Mouse (Mus musculus): Measurements from ENCODE around the gene Asnsd1.
"Not testable (repeated sequence)": the region's sequence is repeated elsewhere in the genome, so short reads cannot be mapped to it uniquely, and the experiment has no call there.

The Asnsd1 gene

GRCm38 (mm10) chr1:53352327-53353261, at the start of gene Asnsd1, which contains the start of the genes Asdurf and Gm28551:
Gene Asnsd1, minus strand, starts transcription at chr1:53352752.
Gene Asdurf, minus strand, starts transcription at chr1:53352619.
Gene Gm28551, minus strand, starts transcription at chr1:53352667.
- TF ChIP-seq POU5F1 (IDR thresholded peaks at IDR 0.05; ENCODE audit: borderline replicate concordance, low read length) (no peak), CTCF (conservative IDR thresholded peaks at IDR 0.05; ENCODE audit: low read length) (no peak), NANOG (IDR thresholded peaks at IDR 0.05; ENCODE audit: borderline replicate concordance, low read length) (no peak)
- Histone ChIP-seq H3K36me3 (ENCODE audit: insufficient read depth, low read length) (peaks cover 22% of the 10 kb centered on the region), H3K9me3 (ENCODE audit: low read length) (peaks cover 5% of the 10 kb centered on the region; the same call in 1 of the 2 replicates), H3K4me1 (replicated peaks; ENCODE audit: low read depth, low read length) (peaks cover 9% of the 10 kb centered on the region), H3K27me3 (ENCODE audit: insufficient read depth, low read length) (no peaks in the 10 kb centered on the region), H3K4me3 (replicated peaks; ENCODE audit: low read length) (peak within 1 kb of the TSS; percentile 95)

- H3K27me3 ChIP-seq (ENCODE audit: insufficient read depth, low read length); H3K36me3 ChIP-seq (ENCODE audit: insufficient read depth, low read length); H3K4me1 ChIP-seq (replicated peaks; ENCODE audit: low read depth, low read length); H3K4me3 ChIP-seq (replicated peaks; ENCODE audit: low read length): not testable (repeated sequence)
- H3K9me3 ChIP-seq (ENCODE audit: low read length), result peaks cover 35% of the 10 kb centered on the region
- TF ChIP-seq NANOG (IDR thresholded peaks at IDR 0.05; ENCODE audit: borderline replicate concordance, low read length), result 0 out of 2 replicates have a peak, but pooled peaks have one; percentile 16
These were observed 41.6 kb upstream of the Asnsd1 start for GRCm38 (mm10) chr1:53393936-53394760.

- H3K4me1 ChIP-seq (replicated peaks; ENCODE audit: low read depth, low read length), result peaks cover 7% of the 10 kb centered on the region; the same call in 1 of the 2 replicates
- H3K9me3 ChIP-seq (ENCODE audit: low read length), result peaks cover 67% of the 10 kb centered on the region
- H3K36me3 ChIP-seq (ENCODE audit: insufficient read depth, low read length), result no peaks in the 10 kb centered on the region
- no peak for TF ChIP-seq CTCF (conservative IDR thresholded peaks at IDR 0.05; ENCODE audit: low read length)
- no peak for TF ChIP-seq POU5F1 (IDR thresholded peaks at IDR 0.05; ENCODE audit: borderline replicate concordance, low read length)
- TF ChIP-seq NANOG (IDR thresholded peaks at IDR 0.05; ENCODE audit: borderline replicate concordance, low read length), result no peak
- H3K4me3 ChIP-seq (replicated peaks; ENCODE audit: low read length), result no peak overlapping the region
- no peaks in the 10 kb centered on the region for H3K27me3 ChIP-seq (ENCODE audit: insufficient read depth, low read length)
These were observed 36.2 kb upstream of the Asnsd1 start for GRCm38 (mm10) chr1:53388762-53389161.

- Histone ChIP-seq H3K9me3 (ENCODE audit: low read length) (peaks cover 33% of the 10 kb centered on the region), H3K4me3 (replicated peaks; ENCODE audit: low read length) (no peak overlapping the region), H3K4me1 (replicated peaks; ENCODE audit: low read depth, low read length) (0 out of 2 replicates have a peak, but pooled peaks cover 4% of the 10 kb centered on the region), H3K27me3 (ENCODE audit: insufficient read depth, low read length) (no peaks in the 10 kb centered on the region), H3K36me3 (ENCODE audit: insufficient read depth, low read length) (no peaks in the 10 kb centered on the region)
- TF ChIP-seq NANOG (IDR thresholded peaks at IDR 0.05; ENCODE audit: borderline replicate concordance, low read length), result no peak
- no peak for TF ChIP-seq CTCF (conservative IDR thresholded peaks at IDR 0.05; ENCODE audit: low read length)
- no peak for TF ChIP-seq POU5F1 (IDR thresholded peaks at IDR 0.05; ENCODE audit: borderline replicate concordance, low read length)
These were observed 31.6 kb upstream of the Asnsd1 start for GRCm38 (mm10) chr1:53384085-53384688.

GRCm38 (mm10) chr1:53377731-53378130, 25.2 kb upstream of the Asnsd1 start:
- H3K9me3 ChIP-seq (ENCODE audit: low read length), result peaks cover 35% of the 10 kb centered on the region
- H3K4me3 ChIP-seq (replicated peaks; ENCODE audit: low read length), result no peak overlapping the region
- H3K27me3 ChIP-seq (ENCODE audit: insufficient read depth, low read length), result no peaks in the 10 kb centered on the region
- TF ChIP-seq CTCF (conservative IDR thresholded peaks at IDR 0.05; ENCODE audit: low read length) (no peak), POU5F1 (IDR thresholded peaks at IDR 0.05; ENCODE audit: borderline replicate concordance, low read length) (no peak), NANOG (IDR thresholded peaks at IDR 0.05; ENCODE audit: borderline replicate concordance, low read length) (no peak)
- H3K4me1 ChIP-seq (replicated peaks; ENCODE audit: low read depth, low read length), result no peaks in the 10 kb centered on the region
- H3K36me3 ChIP-seq (ENCODE audit: insufficient read depth, low read length), result no peaks in the 10 kb centered on the region

- H3K27me3 ChIP-seq (ENCODE audit: insufficient read depth, low read length); H3K4me3 ChIP-seq (replicated peaks; ENCODE audit: low read length); H3K4me1 ChIP-seq (replicated peaks; ENCODE audit: low read depth, low read length); H3K36me3 ChIP-seq (ENCODE audit: insufficient read depth, low read length): not testable (repeated sequence)
- H3K9me3 ChIP-seq (ENCODE audit: low read length), result peaks cover 52% of the 10 kb centered on the region
These were observed 23.4 kb upstream of the Asnsd1 start for GRCm38 (mm10) chr1:53375965-53376364.

- Histone ChIP-seq H3K4me3 (replicated peaks; ENCODE audit: low read length) (no peak overlapping the region), H3K27me3 (ENCODE audit: insufficient read depth, low read length) (no peaks in the 10 kb centered on the region), H3K36me3 (ENCODE audit: insufficient read depth, low read length) (no peaks in the 10 kb centered on the region), H3K4me1 (replicated peaks; ENCODE audit: low read depth, low read length) (no peaks in the 10 kb centered on the region), H3K9me3 (ENCODE audit: low read length) (no peaks in the 10 kb centered on the region)
- TF ChIP-seq POU5F1 (IDR thresholded peaks at IDR 0.05; ENCODE audit: borderline replicate concordance, low read length), result no peak
- TF ChIP-seq CTCF (conservative IDR thresholded peaks at IDR 0.05; ENCODE audit: low read length), result no peak
- TF ChIP-seq NANOG (IDR thresholded peaks at IDR 0.05; ENCODE audit: borderline replicate concordance, low read length), result no peak
These were observed 6.4 kb upstream of the Asnsd1 start for GRCm38 (mm10) chr1:53358988-53359387.

GRCm38 (mm10) chr1:53341071-53341470, 11.5 kb downstream of the Asnsd1 start:
- no peaks in the 10 kb centered on the region for H3K4me1 ChIP-seq (replicated peaks; ENCODE audit: low read depth, low read length)
- peaks cover 12% of the 10 kb centered on the region for H3K36me3 ChIP-seq (ENCODE audit: insufficient read depth, low read length)
- no peak for TF ChIP-seq NANOG (IDR thresholded peaks at IDR 0.05; ENCODE audit: borderline replicate concordance, low read length)
- TF ChIP-seq CTCF (conservative IDR thresholded peaks at IDR 0.05; ENCODE audit: low read length), result no peak
- TF ChIP-seq POU5F1 (IDR thresholded peaks at IDR 0.05; ENCODE audit: borderline replicate concordance, low read length), result no peak
- H3K9me3 ChIP-seq (ENCODE audit: low read length), result no peaks in the 10 kb centered on the region
- H3K27me3 ChIP-seq (ENCODE audit: insufficient read depth, low read length), result no peaks in the 10 kb centered on the region
- no peak overlapping the region for H3K4me3 ChIP-seq (replicated peaks; ENCODE audit: low read length)

- H3K9me3 ChIP-seq (ENCODE audit: low read length), result peaks cover 16% of the 10 kb centered on the region
- H3K4me3 ChIP-seq (replicated peaks; ENCODE audit: low read length); H3K36me3 ChIP-seq (ENCODE audit: insufficient read depth, low read length); H3K4me1 ChIP-seq (replicated peaks; ENCODE audit: low read depth, low read length); H3K27me3 ChIP-seq (ENCODE audit: insufficient read depth, low read length): not testable (repeated sequence)
These were observed 15.1 kb downstream of the Asnsd1 start for GRCm38 (mm10) chr1:53337403-53337802.
